Mouse (Mus musculus) kidney, postnatal 4 days (tissue): ENCODE results near the gene Pald1.

Experiments used
- DNase-seq, 2 experiments: peaks; one replicate each; pipeline ENCODE4 v3.0.0; 2021; ENCODE audit warnings: mixed read lengths in 2 of 2

Gene Pald1

DNA sequence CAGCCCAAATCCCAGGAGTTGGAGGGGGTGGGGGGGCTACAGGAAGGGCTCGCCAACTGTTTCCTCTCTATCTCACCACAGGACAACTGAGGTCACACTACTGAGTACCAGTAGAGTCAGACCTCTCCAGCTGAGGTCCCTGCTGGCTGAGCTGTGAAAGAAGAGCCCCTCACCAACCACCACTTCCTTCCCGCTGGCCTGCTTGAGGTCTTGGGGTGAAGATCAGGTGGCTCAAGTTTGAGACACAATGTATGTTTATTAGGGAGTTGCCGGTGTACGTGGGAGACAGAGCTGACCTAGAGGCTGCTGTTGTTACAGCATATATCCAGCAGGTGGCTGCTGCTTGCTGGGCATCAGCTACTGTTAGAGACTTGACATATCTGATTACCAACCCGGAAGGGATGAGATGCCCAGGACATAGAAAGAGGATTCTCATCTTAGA, 107.6 kb downstream of the Pald1 start:
- DNase-seq: peak; percentile 55 to 67

- DNase-seq: peak in 1 of 2 experiments; percentile 25
Observed at GRCm38 (mm10) chr10:61274532-61274931, 108.8 kb downstream of the Pald1 start.

DNA sequence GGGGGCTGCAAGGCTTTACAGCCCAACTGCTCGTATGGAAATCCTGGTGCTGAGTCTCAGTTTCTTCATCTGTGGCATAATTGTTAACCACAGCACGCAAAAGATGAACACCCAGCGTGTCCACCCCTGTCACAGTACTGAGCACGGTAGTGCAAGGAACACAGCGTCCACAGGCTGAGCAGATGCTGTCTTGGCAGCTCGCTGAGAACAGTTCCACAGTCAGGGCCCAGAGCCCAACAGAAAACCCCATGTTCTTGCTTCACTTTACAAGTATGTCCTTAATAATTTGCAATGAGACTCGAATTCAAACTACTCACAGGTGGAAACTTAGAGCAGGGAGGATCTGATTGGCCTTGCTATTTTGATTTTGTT, 109.5 kb downstream of the Pald1 start:
- peak in 1 of 2 experiments; percentile 17 for DNase-seq

GRCm38 (mm10) chr10:61273081-61273843, 110.1 kb downstream of the Pald1 start, which contains the start of gene Adamts14:
Gene Adamts14 (minus strand): TSS chr10:61273438.
- peak; percentile 68 to 75 for DNase-seq

GRCm38 (mm10) chr10:61272631-61273030, 110.7 kb downstream of the Pald1 start:
- DNase-seq: no peak

DNA sequence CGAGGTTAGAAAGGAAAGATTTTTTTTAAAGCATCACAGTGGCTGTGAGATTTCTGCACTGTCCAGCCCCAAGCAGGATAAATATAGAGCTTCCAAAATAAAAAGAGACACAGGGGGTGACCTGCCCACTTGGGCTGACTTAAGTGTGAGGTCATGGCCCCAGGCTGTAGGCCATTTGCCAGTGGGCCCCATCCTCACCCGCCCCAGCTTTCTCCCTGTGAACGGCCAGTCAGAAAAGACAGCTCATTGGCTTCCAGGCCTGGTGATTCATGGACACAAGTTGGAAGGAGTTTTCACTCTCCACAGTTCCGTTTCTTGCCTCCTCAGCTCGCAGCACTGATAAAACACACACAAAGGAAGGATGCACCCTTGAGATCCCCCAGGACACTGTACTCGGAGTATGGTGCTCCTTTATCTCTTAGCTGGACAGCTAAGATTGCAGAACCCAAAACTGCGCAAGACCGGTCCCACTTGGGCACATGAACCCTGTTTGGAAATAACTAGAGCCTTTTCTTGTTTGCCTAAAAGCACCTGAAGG, 111.2 kb downstream of the Pald1 start:
- peak; percentile 21 to 33 for DNase-seq
